ENCODE assay signal across 7 mouse cellular contexts in genomic region chr5:34659686-34660590, GRCm38 (mm10). TPM values are rescaled to one million over a fixed set of nuclear protein-coding genes. Genes with fewer than 3 reads are reported as not detected.
DNase-seq lines count a peak whose midpoint lies in the region; ATAC-seq lines count a peak whose summit lies in the region.

Gene Nop14 (minus strand): TSS chr5:34660148.
Gene Grk4 (plus strand): TSS chr5:34660379.

- under 1% methylated on average over 60 of the region's 60 CpGs for WGBS in intestine, embryonic 15.5 days
- under 1% methylated on average over 60 of the region's 60 CpGs for WGBS in midbrain, embryonic 10.5 days

- peak within 1 kb of the TSS; percentile 74 for H3K4me3 ChIP-seq in intestine, embryonic 15.5 days (replicated peaks)
- H3K4me3 ChIP-seq in midbrain, embryonic 10.5 days, result peak within 1 kb of the TSS; percentile 62

- intact Hi-C loops in gastrocnemius, postnatal 36 days (cut with DNase I), result no loop called here
- intact Hi-C loops in left cerebral cortex, postnatal 25 days (cut with DNase I), result loop anchor here (1.0 to 10.0 kb wide), 3 partner anchors 101 to 385 kb away; partner anchors contain the start of genes Hgfac and Htt

- H3K36me3 ChIP-seq in intestine, embryonic 15.5 days, result peaks cover 12% of the 10 kb centered on the region
- H3K36me3 ChIP-seq in midbrain, embryonic 10.5 days, result peaks cover 30% of the 10 kb centered on the region

- peak within 1 kb of the TSS; percentile 70 for H3K4me2 ChIP-seq in intestine, embryonic 15.5 days (replicated peaks)

- no peaks in the 10 kb centered on the region for H3K9me3 ChIP-seq in intestine, embryonic 15.5 days
- no peaks in the 10 kb centered on the region for H3K9me3 ChIP-seq in midbrain, embryonic 10.5 days (replicated peaks)

- no peaks in the 10 kb centered on the region for H3K27me3 ChIP-seq in intestine, embryonic 15.5 days (replicated peaks)
- H3K27me3 ChIP-seq in midbrain, embryonic 10.5 days (ENCODE audit: low read depth, poor library complexity, severe bottlenecking), result peaks cover 7% of the 10 kb centered on the region; the same call in 1 of the 2 replicates

- peak within 1 kb of the TSS; percentile 63 for H3K9ac ChIP-seq in intestine, embryonic 15.5 days

- H3K27ac ChIP-seq in intestine, embryonic 15.5 days, result peak within 1 kb of the TSS; percentile 79
- peak within 1 kb of the TSS; percentile 87 for H3K27ac ChIP-seq in midbrain, embryonic 10.5 days (replicated peaks)

- ATAC-seq in intestine, embryonic 15.5 days, result peak; percentile 100

- peak; percentile 99 for DNase-seq in adrenal gland, adult 2 months
- peak; percentile 99 for DNase-seq in embryo, embryonic 11.5 days (ENCODE audit: low read depth, low spot score)
- DNase-seq in gastrocnemius, postnatal 36 days, result peak; percentile 98 to 99
- peak; percentile 100 for DNase-seq in left cerebral cortex, postnatal 25 days (ENCODE audit: low spot score in 2 of 2)
- peak; percentile 99 for DNase-seq in midbrain, embryonic 10.5 days (ENCODE audit: low spot score)
- DNase-seq in right cerebral cortex, postnatal 4 days, result peak; percentile 99

- H3K4me1 ChIP-seq in intestine, embryonic 15.5 days (replicated peaks), result peaks cover 5% of the 10 kb centered on the region; the same call in 1 of the 2 replicates
- H3K4me1 ChIP-seq in midbrain, embryonic 10.5 days, result peaks cover 16% of the 10 kb centered on the region

RNA-seq across cellular contexts. Expression of gene Nop14, which starts in this region (rescaled TPM):
- total RNA-seq in adrenal gland, adult 2 months (2021), result 10 to 100 TPM; 21.3 to 26.1 TPM
- polyA plus RNA-seq in adrenal gland, adult 2 months (2012; rRNA removed), result 6.7 and 9.1 TPM in 2 replicates
- 10 to 100 TPM; 10.8 to 17.1 TPM for total RNA-seq in gastrocnemius, postnatal 36 days (2021)
- polyA plus RNA-seq in intestine, embryonic 15.5 days (2015; fragmentation: Nextera tagmentation; extraction: Ambion mirVana), result 24.8 and 27.8 TPM in 2 replicates
- total RNA-seq in left cerebral cortex, postnatal 25 days (2021), result 10 to 100 TPM; 13.0 to 15.0 TPM
- polyA plus RNA-seq in midbrain, embryonic 10.5 days (2016; fragmentation: Nextera tagmentation; extraction: Ambion mirVana), result 27.0 and 27.4 TPM in 2 replicates

RNA-seq across cellular contexts. Expression of gene Grk4, which starts in this region (rescaled TPM):
- total RNA-seq in adrenal gland, adult 2 months (2021), result 1 to 10 TPM; 2.5 to 2.8 TPM
- 1.1 and 1.6 TPM in 2 replicates for polyA plus RNA-seq in adrenal gland, adult 2 months (2012; rRNA removed)
- total RNA-seq in gastrocnemius, postnatal 36 days (2021), result 1 to 10 TPM; 1.4 to 1.6 TPM
- polyA plus RNA-seq in intestine, embryonic 15.5 days (2015; fragmentation: Nextera tagmentation; extraction: Ambion mirVana), result 2.6 TPM in 2 replicates
- total RNA-seq in left cerebral cortex, postnatal 25 days (2021), result 1 to 10 TPM; 2.1 to 3.4 TPM
- 1.3 and 1.8 TPM in 2 replicates for polyA plus RNA-seq in midbrain, embryonic 10.5 days (2016; fragmentation: Nextera tagmentation; extraction: Ambion mirVana)

Comparison
In these comparisons a context has a peak if more than half of its experiments do, and no peak if none do; other contexts are left out.
1. Peak in every context shown above with its lines: DNase-seq, ATAC-seq, H3K4me3 ChIP-seq and H3K27ac ChIP-seq.